Mouse (Mus musculus) spleen, adult 2 months (tissue): ENCODE data around the gene Prmt9.

Experiments used
- CTCF ChIP-seq: fragments of 200-500 bp; IDR thresholded peaks from 2 replicates; pipeline ENCODE4 v1.5.1; 2011; ENCODE audit warnings: mild to moderate bottlenecking, inconsistent platforms; ENCODE audit not compliant: insufficient read depth, insufficient read length, insufficient replicate concordance; ENCODE audit errors: extremely low read depth
- POLR2A ChIP-seq: fragments of 200-500 bp; IDR thresholded peaks from 2 replicates; pipeline ENCODE4 v1.6.1; 2011; ENCODE audit warnings: low read depth, low read length, inconsistent platforms

GRCm38 (mm10) chr8:77524906-77525305, 24.3 kb upstream of the Prmt9 start:
- TF ChIP-seq POLR2A (no peak), CTCF (no peak)
